Mouse (Mus musculus): ENCODE results near the gene Slit3. TPM values are rescaled to one million over a fixed set of nuclear protein-coding genes. Genes with fewer than 3 reads are reported as not detected.
A peak's percentile ranks its signal among the peaks of the same experiment; 100 is the strongest.

Gene Slit3
- total and polyA plus RNA-seq, 2 experiments from 2014 or later, result 5.6 to 15.0 TPM

- H3K9me3 ChIP-seq (ENCODE audit: low read length), result no peaks in the 10 kb centered on the region
- DNase-seq (no peak), ATAC-seq (no peak)
- H3K36me3 ChIP-seq (ENCODE audit: insufficient read depth), result no peaks in the 10 kb centered on the region
- no peak overlapping the region for H3K4me2 ChIP-seq (ENCODE audit: low read depth)
- H3K27ac ChIP-seq (ENCODE audit: low read depth, low read length), result no peak overlapping the region
- H3K9ac ChIP-seq, result no peak overlapping the region
- TF ChIP-seq CTCF (IDR thresholded peaks at IDR 0.05; ENCODE audit: low read depth), result no peak
- H3K4me3 ChIP-seq (ENCODE audit: low read depth, low read length), result no peak overlapping the region
- H3K4me1 ChIP-seq (ENCODE audit: insufficient read depth), result no peaks in the 10 kb centered on the region; the same call in 1 of the 2 replicates
- 0 out of 2 replicates have a peak, but pooled peaks cover 5% of the 10 kb centered on the region for H3K27me3 ChIP-seq (ENCODE audit: insufficient read depth, low read length)
- WGBS, result 74% methylated on average over 6 of the region's 6 CpGs
Measured at GRCm38 (mm10) chr11:35361071-35361470, 240.0 kb downstream of the Slit3 start.

GRCm38 (mm10) chr11:35362975-35363374, 242.0 kb downstream of the Slit3 start:
- Histone ChIP-seq H3K4me2 (ENCODE audit: low read depth) (no peak overlapping the region), H3K27me3 (ENCODE audit: insufficient read depth, low read length) (0 out of 2 replicates have a peak, but pooled peaks cover 5% of the 10 kb centered on the region)
- WGBS, result 44% methylated on average over 4 of the region's 4 CpGs

DNA sequence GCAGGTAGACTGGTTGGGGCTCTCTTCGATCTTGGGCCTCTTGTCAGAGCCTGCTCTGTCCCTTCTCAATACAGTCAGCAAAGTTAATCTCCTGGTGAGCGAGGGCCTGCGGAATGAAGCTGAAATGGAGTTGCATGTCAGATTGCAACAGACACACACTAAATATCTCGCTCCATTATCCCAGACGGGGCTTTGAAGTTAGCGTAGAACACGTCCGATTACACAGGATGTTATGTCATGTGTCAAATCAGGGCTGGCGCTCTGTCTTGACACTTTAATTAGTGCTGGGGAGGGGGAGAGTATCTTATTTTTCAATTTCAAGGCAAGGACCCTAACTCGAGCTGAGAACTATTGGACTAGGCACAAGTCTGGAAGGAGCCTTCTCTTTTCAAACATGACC, 243.4 kb downstream of the Slit3 start:
- no peaks in the 10 kb centered on the region for H3K36me3 ChIP-seq (ENCODE audit: insufficient read depth)
- no peak overlapping the region for H3K4me2 ChIP-seq (ENCODE audit: low read depth)
- H3K9ac ChIP-seq, result no peak overlapping the region
- no peak overlapping the region for H3K4me3 ChIP-seq (ENCODE audit: low read depth, low read length)
- no peak for ATAC-seq
- DNase-seq, result no peak
- WGBS, result 31% methylated on average over 10 of the region's 10 CpGs
- H3K9me3 ChIP-seq (ENCODE audit: low read length), result no peaks in the 10 kb centered on the region
- no peak for TF ChIP-seq CTCF (IDR thresholded peaks at IDR 0.05; ENCODE audit: low read depth)
- H3K27ac ChIP-seq (ENCODE audit: low read depth, low read length), result no peak overlapping the region
- H3K4me1 ChIP-seq (ENCODE audit: insufficient read depth), result no peaks in the 10 kb centered on the region; the same call in 1 of the 2 replicates
- 0 out of 2 replicates have a peak, but pooled peaks cover 5% of the 10 kb centered on the region for H3K27me3 ChIP-seq (ENCODE audit: insufficient read depth, low read length)

More at GRCm38 (mm10) chr11:35362975-35363374, 242.0 kb downstream of the Slit3 start:
- no peaks in the 10 kb centered on the region; the same call in 1 of the 2 replicates for H3K4me1 ChIP-seq (ENCODE audit: insufficient read depth)
- ATAC-seq, result no peak
- H3K9ac ChIP-seq, result no peak overlapping the region
- no peak overlapping the region for H3K4me3 ChIP-seq (ENCODE audit: low read depth, low read length)
- DNase-seq, result no peak
- H3K36me3 ChIP-seq (ENCODE audit: insufficient read depth), result no peaks in the 10 kb centered on the region
- no peaks in the 10 kb centered on the region for H3K9me3 ChIP-seq (ENCODE audit: low read length)
- H3K27ac ChIP-seq (ENCODE audit: low read depth, low read length), result no peak overlapping the region
- no peak for TF ChIP-seq CTCF (IDR thresholded peaks at IDR 0.05; ENCODE audit: low read depth)

- H3K9me3 ChIP-seq (ENCODE audit: low read length), result no peaks in the 10 kb centered on the region
- 7% methylated on average over 8 of the region's 8 CpGs for WGBS
- no peaks in the 10 kb centered on the region for H3K36me3 ChIP-seq (ENCODE audit: insufficient read depth)
- ATAC-seq (0 out of 2 replicates have a peak, but pooled peaks have one; percentile 14), DNase-seq (no peak)
- no peak overlapping the region for H3K9ac ChIP-seq
- 0 out of 2 replicates have a peak, but pooled peaks cover 5% of the 10 kb centered on the region for H3K27me3 ChIP-seq (ENCODE audit: insufficient read depth, low read length)
- H3K4me3 ChIP-seq (ENCODE audit: low read depth, low read length), result no peak overlapping the region
- no peak overlapping the region for H3K4me2 ChIP-seq (ENCODE audit: low read depth)
- no peaks in the 10 kb centered on the region; the same call in 1 of the 2 replicates for H3K4me1 ChIP-seq (ENCODE audit: insufficient read depth)
- no peak overlapping the region for H3K27ac ChIP-seq (ENCODE audit: low read depth, low read length)
- TF ChIP-seq CTCF (IDR thresholded peaks at IDR 0.05; ENCODE audit: low read depth), result no peak
Measured at GRCm38 (mm10) chr11:35365510-35365931, 244.5 kb downstream of the Slit3 start.

GRCm38 (mm10) chr11:35366611-35367010, 245.6 kb downstream of the Slit3 start:
- 81% methylated on average over 4 of the region's 4 CpGs for WGBS
- Histone ChIP-seq H3K27ac (ENCODE audit: low read depth, low read length) (no peak overlapping the region), H3K4me2 (ENCODE audit: low read depth) (no peak overlapping the region), H3K36me3 (ENCODE audit: insufficient read depth) (no peaks in the 10 kb centered on the region), H3K9me3 (ENCODE audit: low read length) (no peaks in the 10 kb centered on the region), H3K27me3 (ENCODE audit: insufficient read depth, low read length) (0 out of 2 replicates have a peak, but pooled peaks cover 5% of the 10 kb centered on the region), H3K4me1 (ENCODE audit: insufficient read depth) (no peaks in the 10 kb centered on the region; the same call in 1 of the 2 replicates), H3K4me3 (ENCODE audit: low read depth, low read length) (no peak overlapping the region), H3K9ac (no peak overlapping the region)
- no peak for DNase-seq
- TF ChIP-seq CTCF (IDR thresholded peaks at IDR 0.05; ENCODE audit: low read depth), result no peak
- no peak for ATAC-seq

GRCm38 (mm10) chr11:35367248-35367647, 246.2 kb downstream of the Slit3 start:
- no peak overlapping the region for H3K4me3 ChIP-seq (ENCODE audit: low read depth, low read length)
- WGBS, result 90% methylated on average over 4 of the region's 4 CpGs
- H3K27ac ChIP-seq (ENCODE audit: low read depth, low read length), result no peak overlapping the region
- H3K4me2 ChIP-seq (ENCODE audit: low read depth), result no peak overlapping the region
- ATAC-seq, result no peak
- H3K27me3 ChIP-seq (ENCODE audit: insufficient read depth, low read length), result 0 out of 2 replicates have a peak, but pooled peaks cover 5% of the 10 kb centered on the region
- no peak for DNase-seq
- H3K9ac ChIP-seq, result no peak overlapping the region
- TF ChIP-seq CTCF (IDR thresholded peaks at IDR 0.05; ENCODE audit: low read depth), result peak; percentile 16; the same call in 1 of the 2 replicates
- no peaks in the 10 kb centered on the region; the same call in 1 of the 2 replicates for H3K4me1 ChIP-seq (ENCODE audit: insufficient read depth)
- no peaks in the 10 kb centered on the region for H3K36me3 ChIP-seq (ENCODE audit: insufficient read depth)
- H3K9me3 ChIP-seq (ENCODE audit: low read length), result 0 out of 2 replicates have a peak, but pooled peaks cover under 1% of the 10 kb centered on the region

DNA sequence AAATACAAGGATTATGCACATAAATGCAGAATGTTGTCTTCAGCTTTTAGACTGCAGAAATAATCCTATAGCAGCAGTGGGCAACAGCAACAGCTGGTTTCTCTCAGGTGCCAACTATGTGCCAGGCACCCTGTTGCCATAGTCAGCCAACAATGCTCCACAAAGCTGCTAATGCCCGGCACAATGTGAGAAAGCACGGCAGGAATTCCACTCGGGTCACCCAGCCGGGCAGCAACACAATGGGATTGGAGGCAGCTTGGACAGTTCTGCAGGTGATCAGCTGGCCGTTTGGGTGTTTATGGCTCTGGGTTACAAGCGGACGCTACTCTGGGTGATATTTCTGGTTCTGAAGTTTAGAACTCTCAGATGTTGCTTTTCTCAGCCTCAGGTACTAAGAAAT, 248.9 kb downstream of the Slit3 start:
- no peak for DNase-seq
- Histone ChIP-seq H3K27ac (ENCODE audit: low read depth, low read length) (no peak overlapping the region), H3K36me3 (ENCODE audit: insufficient read depth) (no peaks in the 10 kb centered on the region), H3K4me2 (ENCODE audit: low read depth) (no peak overlapping the region), H3K9me3 (ENCODE audit: low read length) (0 out of 2 replicates have a peak, but pooled peaks cover 4% of the 10 kb centered on the region), H3K27me3 (ENCODE audit: insufficient read depth, low read length) (no peaks in the 10 kb centered on the region), H3K9ac (no peak overlapping the region), H3K4me1 (ENCODE audit: insufficient read depth) (no peaks in the 10 kb centered on the region; the same call in 1 of the 2 replicates), H3K4me3 (ENCODE audit: low read depth, low read length) (no peak overlapping the region)
- TF ChIP-seq CTCF (IDR thresholded peaks at IDR 0.05; ENCODE audit: low read depth), result no peak
- WGBS, result 21% methylated on average over 7 of the region's 7 CpGs
- ATAC-seq, result no peak

Data from forebrain, postnatal 0 days (tissue).